Mouse (Mus musculus): Measurements from ENCODE around the gene Fam185a. TPM values are rescaled to one million over a fixed set of nuclear protein-coding genes. Genes with fewer than 3 reads are reported as not detected.

Gene Fam185a
- polyA plus RNA-seq, 1 experiment, result 21.4 TPM

- no peak overlapping the region for H3K9ac ChIP-seq (ENCODE audit: low read depth, poor library complexity, severe bottlenecking)
- TF ChIP-seq POLR2A (IDR thresholded peaks at IDR 0.05; ENCODE audit: insufficient read depth, low read length) (no peak), CTCF (IDR thresholded peaks at IDR 0.05; ENCODE audit: low read depth, low read length) (no peak), EP300 (IDR thresholded peaks at IDR 0.05; ENCODE audit: insufficient read depth, low read depth, low read length) (no peak)
Observed at GRCm38 (mm10) chr5:21391616-21392384, 33.0 kb upstream of the Fam185a start.

DNA sequence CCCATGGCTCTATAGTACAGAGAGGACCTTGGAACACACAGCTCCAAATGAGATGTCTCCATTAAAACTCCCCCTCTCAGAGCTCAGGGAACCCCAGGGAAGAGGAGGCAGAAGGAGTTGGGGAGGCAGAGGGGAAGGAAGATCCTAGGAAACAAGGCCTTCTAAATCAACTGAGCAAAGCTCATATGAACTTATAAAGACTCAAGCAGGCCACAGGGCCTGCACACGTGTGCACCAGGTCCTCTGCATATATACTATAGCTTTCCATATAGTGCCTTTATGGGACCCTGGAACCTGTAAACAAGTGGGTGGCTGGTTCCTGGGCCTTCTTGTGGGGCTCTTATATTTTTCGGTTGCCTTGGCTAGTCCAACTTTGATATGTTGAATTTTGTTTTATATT is 30.2 kb upstream of the Fam185a start:
- Histone ChIP-seq H3K4me1 (ENCODE audit: control insufficient read depth, insufficient read depth, low read length) (no peaks in the 10 kb centered on the region), H3K27ac (ENCODE audit: insufficient read depth, low read length) (no peak overlapping the region), H3K9me3 (replicated peaks; ENCODE audit: control insufficient read depth, insufficient read depth, low read length, poor library complexity, severe bottlenecking) (no peaks in the 10 kb centered on the region), H3K4me3 (ENCODE audit: low read depth, low read length) (no peak overlapping the region), H3K27me3 (ENCODE audit: control insufficient read depth, insufficient read depth, low read length, poor library complexity, severe bottlenecking) (no peaks in the 10 kb centered on the region; the same call in 1 of the 2 replicates), H3K9ac (ENCODE audit: low read depth, poor library complexity, severe bottlenecking) (no peak overlapping the region), H3K36me3 (ENCODE audit: control insufficient read depth, insufficient read depth, low read length, poor library complexity, severe bottlenecking) (no peaks in the 10 kb centered on the region)
- TF ChIP-seq EP300 (IDR thresholded peaks at IDR 0.05; ENCODE audit: insufficient read depth, low read depth, low read length), result no peak
- TF ChIP-seq CTCF (IDR thresholded peaks at IDR 0.05; ENCODE audit: low read depth, low read length), result no peak
- TF ChIP-seq POLR2A (IDR thresholded peaks at IDR 0.05; ENCODE audit: insufficient read depth, low read length), result no peak

More at GRCm38 (mm10) chr5:21391616-21392384, 33.0 kb upstream of the Fam185a start:
- no peaks in the 10 kb centered on the region for H3K36me3 ChIP-seq (ENCODE audit: control insufficient read depth, insufficient read depth, low read length, poor library complexity, severe bottlenecking)
- H3K4me1 ChIP-seq (ENCODE audit: control insufficient read depth, insufficient read depth, low read length), result no peaks in the 10 kb centered on the region
- no peak overlapping the region for H3K4me3 ChIP-seq (ENCODE audit: low read depth, low read length)
- H3K9me3 ChIP-seq (replicated peaks; ENCODE audit: control insufficient read depth, insufficient read depth, low read length, poor library complexity, severe bottlenecking), result no peaks in the 10 kb centered on the region
- no peak overlapping the region for H3K27ac ChIP-seq (ENCODE audit: insufficient read depth, low read length)
- H3K27me3 ChIP-seq (ENCODE audit: control insufficient read depth, insufficient read depth, low read length, poor library complexity, severe bottlenecking), result no peaks in the 10 kb centered on the region; the same call in 1 of the 2 replicates

DNA sequence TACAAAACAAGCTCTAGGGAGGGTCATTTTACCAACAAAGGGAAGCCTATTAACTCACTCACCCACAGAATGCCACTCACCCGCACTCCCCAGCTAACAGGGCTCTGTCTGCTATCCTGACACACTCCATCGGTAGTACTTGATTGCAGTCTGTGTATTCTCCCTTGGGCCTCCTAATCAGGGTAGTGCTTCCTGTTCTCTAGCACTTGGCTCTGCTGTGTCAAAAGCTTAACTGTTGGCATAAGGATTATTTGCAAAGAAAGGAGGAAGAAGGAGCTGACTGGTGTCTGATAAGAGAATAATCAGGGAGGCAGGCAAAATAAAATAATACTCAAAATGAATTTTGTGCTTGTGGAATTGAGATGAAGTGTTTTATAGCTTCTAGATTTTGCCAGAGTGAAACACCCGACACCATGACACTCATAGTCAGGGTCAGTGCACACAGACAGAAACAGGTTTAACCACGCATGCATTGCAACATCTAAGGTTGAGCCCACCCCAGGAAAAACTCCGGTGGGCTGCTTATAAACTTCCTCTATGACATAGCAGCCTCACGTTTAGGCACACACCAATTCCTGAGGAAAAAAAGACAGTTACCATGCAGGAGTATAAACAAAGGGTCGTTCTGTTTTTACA is 29.4 kb upstream of the Fam185a start:
- H3K27me3 ChIP-seq (ENCODE audit: control insufficient read depth, insufficient read depth, low read length, poor library complexity, severe bottlenecking), result no peaks in the 10 kb centered on the region; the same call in 1 of the 2 replicates
- H3K4me3 ChIP-seq (ENCODE audit: low read depth, low read length), result no peak overlapping the region
- no peak for TF ChIP-seq CTCF (IDR thresholded peaks at IDR 0.05; ENCODE audit: low read depth, low read length)
- TF ChIP-seq EP300 (IDR thresholded peaks at IDR 0.05; ENCODE audit: insufficient read depth, low read depth, low read length), result no peak
- no peak for TF ChIP-seq POLR2A (IDR thresholded peaks at IDR 0.05; ENCODE audit: insufficient read depth, low read length)
- H3K9me3 ChIP-seq (replicated peaks; ENCODE audit: control insufficient read depth, insufficient read depth, low read length, poor library complexity, severe bottlenecking), result no peaks in the 10 kb centered on the region
- no peak overlapping the region for H3K27ac ChIP-seq (ENCODE audit: insufficient read depth, low read length)
- H3K4me1 ChIP-seq (ENCODE audit: control insufficient read depth, insufficient read depth, low read length), result no peaks in the 10 kb centered on the region
- H3K9ac ChIP-seq (ENCODE audit: low read depth, poor library complexity, severe bottlenecking), result no peak overlapping the region
- no peaks in the 10 kb centered on the region for H3K36me3 ChIP-seq (ENCODE audit: control insufficient read depth, insufficient read depth, low read length, poor library complexity, severe bottlenecking)

GRCm38 (mm10) chr5:21411261-21411666 is 13.5 kb upstream of the Fam185a start:
- TF ChIP-seq POLR2A (IDR thresholded peaks at IDR 0.05; ENCODE audit: insufficient read depth, low read length) (no peak), CTCF (IDR thresholded peaks at IDR 0.05; ENCODE audit: low read depth, low read length) (no peak), EP300 (IDR thresholded peaks at IDR 0.05; ENCODE audit: insufficient read depth, low read depth, low read length) (no peak)
- Histone ChIP-seq H3K4me3 (ENCODE audit: low read depth, low read length) (no peak overlapping the region), H3K4me1 (ENCODE audit: control insufficient read depth, insufficient read depth, low read length) (no peaks in the 10 kb centered on the region), H3K9me3 (replicated peaks; ENCODE audit: control insufficient read depth, insufficient read depth, low read length, poor library complexity, severe bottlenecking) (no peaks in the 10 kb centered on the region; the same call in 1 of the 2 replicates), H3K27ac (ENCODE audit: insufficient read depth, low read length) (no peak overlapping the region), H3K9ac (ENCODE audit: low read depth, poor library complexity, severe bottlenecking) (no peak overlapping the region), H3K27me3 (ENCODE audit: control insufficient read depth, insufficient read depth, low read length, poor library complexity, severe bottlenecking) (no peaks in the 10 kb centered on the region), H3K36me3 (ENCODE audit: control insufficient read depth, insufficient read depth, low read length, poor library complexity, severe bottlenecking) (no peaks in the 10 kb centered on the region)

DNA sequence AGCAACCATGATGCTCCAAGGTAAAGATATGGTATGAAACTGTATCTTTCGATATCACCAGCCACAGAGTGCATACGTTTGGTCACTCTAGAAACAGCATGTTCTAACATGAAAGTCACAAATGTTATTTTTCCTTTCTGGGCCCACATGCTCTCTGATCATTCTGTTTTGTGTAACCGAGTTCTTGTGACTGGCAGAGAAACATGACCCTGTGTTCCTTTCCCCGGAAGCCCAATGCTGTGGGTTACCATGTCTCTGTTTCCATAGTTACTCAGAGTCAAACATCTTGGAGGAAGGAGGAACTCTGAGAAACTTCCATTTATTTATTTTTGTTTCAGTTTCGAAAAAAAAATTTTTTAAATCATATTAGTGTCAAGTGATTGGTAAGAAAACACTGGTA is 12.7 kb upstream of the Fam185a start:
- Histone ChIP-seq H3K4me1 (ENCODE audit: control insufficient read depth, insufficient read depth, low read length) (no peaks in the 10 kb centered on the region), H3K4me3 (ENCODE audit: low read depth, low read length) (no peak overlapping the region), H3K9ac (ENCODE audit: low read depth, poor library complexity, severe bottlenecking) (no peak overlapping the region), H3K27me3 (ENCODE audit: control insufficient read depth, insufficient read depth, low read length, poor library complexity, severe bottlenecking) (no peaks in the 10 kb centered on the region), H3K27ac (ENCODE audit: insufficient read depth, low read length) (no peak overlapping the region), H3K9me3 (replicated peaks; ENCODE audit: control insufficient read depth, insufficient read depth, low read length, poor library complexity, severe bottlenecking) (no peaks in the 10 kb centered on the region; the same call in 1 of the 2 replicates), H3K36me3 (ENCODE audit: control insufficient read depth, insufficient read depth, low read length, poor library complexity, severe bottlenecking) (no peaks in the 10 kb centered on the region)
- no peak for TF ChIP-seq POLR2A (IDR thresholded peaks at IDR 0.05; ENCODE audit: insufficient read depth, low read length)
- no peak for TF ChIP-seq CTCF (IDR thresholded peaks at IDR 0.05; ENCODE audit: low read depth, low read length)
- TF ChIP-seq EP300 (IDR thresholded peaks at IDR 0.05; ENCODE audit: insufficient read depth, low read depth, low read length), result no peak

GRCm38 (mm10) chr5:21413322-21413721 is 11.4 kb upstream of the Fam185a start:
- no peaks in the 10 kb centered on the region; the same call in 1 of the 2 replicates for H3K9me3 ChIP-seq (replicated peaks; ENCODE audit: control insufficient read depth, insufficient read depth, low read length, poor library complexity, severe bottlenecking)

More at GRCm38 (mm10) chr5:21413322-21413721, 11.4 kb upstream of the Fam185a start:
- no peak overlapping the region for H3K27ac ChIP-seq (ENCODE audit: insufficient read depth, low read length)
- TF ChIP-seq EP300 (IDR thresholded peaks at IDR 0.05; ENCODE audit: insufficient read depth, low read depth, low read length), result no peak
- no peak overlapping the region for H3K4me3 ChIP-seq (ENCODE audit: low read depth, low read length)
- H3K9ac ChIP-seq (ENCODE audit: low read depth, poor library complexity, severe bottlenecking), result no peak overlapping the region
- no peaks in the 10 kb centered on the region for H3K4me1 ChIP-seq (ENCODE audit: control insufficient read depth, insufficient read depth, low read length)
- H3K27me3 ChIP-seq (ENCODE audit: control insufficient read depth, insufficient read depth, low read length, poor library complexity, severe bottlenecking), result no peaks in the 10 kb centered on the region
- H3K36me3 ChIP-seq (ENCODE audit: control insufficient read depth, insufficient read depth, low read length, poor library complexity, severe bottlenecking), result no peaks in the 10 kb centered on the region
